Mouse (Mus musculus): ENCODE measurements around the gene Ehd2.

Ehd2 gene

DNA sequence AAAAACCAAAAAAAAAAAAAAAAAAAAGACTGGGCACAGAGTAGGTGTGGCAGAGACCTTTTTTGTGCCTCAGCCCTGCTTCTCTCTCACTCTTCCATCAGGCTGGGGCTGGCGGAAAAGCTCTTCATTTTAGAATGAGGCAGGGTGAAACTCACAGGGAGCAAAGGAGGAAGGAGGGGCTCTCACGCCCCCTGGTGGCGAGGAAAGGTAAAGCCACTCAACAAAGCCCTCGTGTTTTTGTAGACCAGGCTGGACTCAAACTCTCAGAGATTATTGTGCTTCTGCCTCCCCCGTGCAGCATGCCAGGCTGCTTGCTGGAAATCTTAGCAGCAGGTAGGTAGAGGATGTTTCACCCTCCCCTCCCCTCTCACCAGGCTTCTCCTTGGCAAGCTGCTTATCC, 7.3 kb upstream of the Ehd2 start:
- peak; percentile 61 to 78 for DNase-seq

DNA sequence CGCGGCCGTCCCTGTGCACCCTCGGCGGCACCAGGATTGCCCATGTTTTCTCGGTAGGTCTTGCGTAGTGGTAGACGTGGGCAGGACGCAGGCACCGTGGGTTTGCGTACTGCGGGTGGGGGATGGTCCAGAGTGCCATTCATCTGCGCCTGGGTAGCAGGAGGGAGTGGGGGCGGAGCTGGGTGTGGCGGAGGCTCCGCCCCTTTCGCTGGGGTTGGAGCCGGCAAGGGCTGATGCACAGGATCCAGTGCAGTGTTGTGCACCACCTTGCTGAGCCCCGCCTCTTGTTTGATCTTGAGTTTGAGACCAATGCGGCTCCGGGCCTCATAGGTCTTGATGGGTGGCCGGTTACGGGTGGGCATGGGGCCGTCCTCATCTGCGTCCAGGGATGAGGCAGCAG, 4.9 kb upstream of the Ehd2 start:
- DNase-seq, result no peak

- no peak for DNase-seq
Observed at GRCm38 (mm10) chr7:15969674-15970073, 2.3 kb upstream of the Ehd2 start.

- DNase-seq, result no peak
Observed at GRCm38 (mm10) chr7:15968322-15968721, 955 bp upstream of the Ehd2 start.

DNA sequence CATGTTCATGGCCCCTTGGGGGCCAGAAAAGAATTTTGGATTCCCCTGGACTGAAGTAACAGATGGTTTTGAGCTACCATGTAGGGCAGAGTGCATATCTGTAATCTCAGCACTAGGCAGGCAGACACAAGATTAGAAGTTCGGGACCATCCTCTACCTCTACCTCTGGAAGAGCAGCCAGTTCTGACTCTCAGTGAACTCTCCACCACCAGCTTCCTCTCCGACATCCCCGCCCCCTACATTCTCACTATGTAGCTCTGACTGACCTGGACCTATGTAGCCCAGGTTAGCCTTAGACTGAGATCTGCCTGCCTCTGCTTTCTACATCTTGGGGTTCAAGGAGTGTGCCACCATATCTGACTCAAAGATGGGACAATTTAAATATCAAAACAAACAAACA, 878 bp downstream of the Ehd2 start:
- DNase-seq, result no peak

DNA sequence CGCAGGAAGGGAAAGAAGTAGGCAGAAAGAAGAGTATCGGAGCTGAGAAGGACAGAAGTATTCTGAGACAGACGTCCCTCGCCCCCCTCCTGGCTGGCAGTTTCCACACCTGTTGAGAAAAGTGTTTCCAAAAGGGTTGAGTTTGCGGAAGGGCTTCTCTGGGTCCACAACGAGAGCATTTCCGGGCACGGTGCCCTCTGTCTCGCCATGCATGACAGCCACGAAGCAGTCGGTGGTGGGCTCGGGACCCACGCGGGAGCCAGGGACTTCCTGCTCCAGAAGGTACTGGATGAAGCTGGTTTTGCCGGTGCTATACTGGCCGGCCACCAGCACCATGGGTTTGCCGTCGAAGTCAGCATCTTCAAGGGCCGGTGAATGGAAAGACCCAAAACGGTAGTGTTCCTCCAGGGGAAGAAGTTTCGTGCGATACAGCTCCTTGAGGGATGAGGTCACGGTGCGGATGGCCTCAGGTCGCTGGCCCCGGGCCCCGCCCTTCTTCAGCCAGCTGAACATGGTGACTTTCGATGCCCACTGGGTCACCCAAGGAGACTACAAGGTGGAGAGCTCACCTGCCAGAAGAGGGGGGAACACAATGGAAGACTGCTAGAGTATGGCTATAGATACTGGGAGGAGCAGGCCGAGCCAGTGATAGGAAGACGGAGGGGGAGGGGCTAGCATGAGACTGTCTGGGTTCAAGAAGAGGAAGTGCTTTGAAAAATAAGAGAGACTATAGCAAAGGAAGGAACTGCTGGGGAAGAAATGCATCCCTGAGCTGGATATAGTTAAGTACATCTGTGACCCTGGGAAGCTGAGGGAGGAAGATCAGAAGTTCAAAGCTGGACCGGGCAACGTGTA, 3.3 kb downstream of the Ehd2 start:
- no peak for DNase-seq

DNA sequence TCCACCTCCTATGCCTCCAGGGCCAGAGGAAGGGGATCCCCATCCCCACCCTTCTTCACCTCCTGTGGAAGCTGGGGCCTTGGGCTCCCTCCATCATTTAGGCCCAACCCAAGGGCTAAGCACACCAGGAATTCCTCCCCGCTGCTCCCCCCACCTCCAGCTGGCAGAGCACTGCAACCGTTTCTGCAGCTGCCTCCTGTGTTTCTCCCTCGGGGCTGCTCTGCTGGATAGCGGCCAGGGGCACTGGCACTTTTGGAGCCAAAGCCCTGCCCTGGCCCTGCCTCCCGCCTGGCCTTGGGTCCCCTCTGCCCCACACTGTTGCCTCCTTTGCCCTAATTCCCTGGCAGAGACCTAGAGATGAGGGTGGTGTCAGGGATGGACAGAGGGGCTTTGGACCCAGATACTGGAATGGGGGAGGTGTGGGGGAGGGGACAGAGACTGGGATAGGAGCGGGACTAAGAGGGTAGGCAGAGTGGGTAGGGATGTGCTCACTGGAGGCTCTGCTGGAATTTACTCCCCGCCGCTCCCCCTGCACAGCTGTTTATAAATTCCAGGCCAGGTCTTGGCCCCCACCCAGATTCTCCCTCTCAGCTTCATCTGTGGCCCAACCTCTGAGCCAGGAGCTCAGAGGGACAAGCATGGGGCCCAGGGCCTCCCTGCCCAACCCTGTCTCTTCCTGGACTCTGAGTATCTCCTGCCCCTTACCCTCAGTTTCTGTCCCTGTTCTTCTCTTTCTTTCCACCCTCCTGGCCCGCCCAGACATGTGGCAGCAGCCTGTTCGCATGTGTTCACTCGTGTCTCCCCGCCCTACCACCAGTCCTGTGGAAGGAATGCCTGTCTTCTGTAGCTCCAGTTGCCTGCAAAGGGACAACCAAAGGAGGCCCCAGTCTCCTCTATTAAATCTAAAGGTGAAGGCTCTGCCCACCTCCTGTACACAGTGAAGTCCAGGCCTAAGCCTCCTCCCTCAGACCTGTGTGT, 4.8 kb downstream of the Ehd2 start:
- no peak for DNase-seq

GRCm38 (mm10) chr7:15961798-15962197, 5.6 kb downstream of the Ehd2 start:
- no peak for DNase-seq

GRCm38 (mm10) chr7:15961239-15961638, 6.1 kb downstream of the Ehd2 start:
- no peak for DNase-seq

DNA sequence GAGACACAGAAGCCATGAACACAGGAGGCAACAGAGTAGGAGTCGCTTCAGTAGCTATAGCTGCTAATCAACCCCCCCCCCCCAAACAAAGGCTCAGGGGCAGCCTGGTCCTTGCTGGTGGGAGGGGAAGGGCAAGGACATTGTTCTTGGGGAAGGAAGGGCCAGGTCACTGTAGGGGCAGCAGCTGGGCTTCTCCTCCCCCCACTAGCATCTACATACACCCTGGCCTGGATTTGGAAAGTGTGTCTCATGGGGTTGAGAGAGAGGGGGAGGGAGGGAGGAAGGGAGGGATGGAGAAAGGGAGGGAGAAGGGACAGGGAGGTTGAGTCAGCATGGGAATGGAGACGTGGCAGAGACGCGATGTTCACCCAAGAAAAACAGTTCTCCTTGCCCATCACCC, 6.7 kb downstream of the Ehd2 start:
- DNase-seq, result no peak

GRCm38 (mm10) chr7:15956143-15956542, 11.2 kb downstream of the Ehd2 start:
- DNase-seq, result no peak

DNA sequence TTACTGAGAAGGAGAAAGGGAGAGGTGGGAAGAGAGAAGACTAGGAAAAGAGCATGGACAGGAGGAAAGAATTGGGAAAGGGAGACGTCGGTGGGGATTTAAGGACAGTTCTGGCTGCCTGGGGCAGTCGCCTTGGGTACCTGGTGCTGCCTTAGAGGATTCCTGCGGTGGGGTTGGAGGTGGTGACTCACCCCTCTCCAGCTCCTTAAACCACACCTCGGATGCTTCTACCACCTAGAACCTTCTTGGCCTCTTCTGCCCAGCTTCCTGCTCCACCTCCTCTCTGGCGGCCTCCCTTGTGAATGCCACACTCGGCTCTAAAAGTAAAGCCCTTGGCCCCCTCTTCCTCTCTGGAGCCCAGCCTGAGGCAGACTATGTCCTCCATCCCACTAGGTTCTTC, 11.9 kb downstream of the Ehd2 start:
- DNase-seq, result no peak

- no peak for DNase-seq
Observed at GRCm38 (mm10) chr7:15954978-15955443, 12.4 kb downstream of the Ehd2 start.

- DNase-seq, result no peak
Observed at GRCm38 (mm10) chr7:15954436-15954835, 12.9 kb downstream of the Ehd2 start.

DNA sequence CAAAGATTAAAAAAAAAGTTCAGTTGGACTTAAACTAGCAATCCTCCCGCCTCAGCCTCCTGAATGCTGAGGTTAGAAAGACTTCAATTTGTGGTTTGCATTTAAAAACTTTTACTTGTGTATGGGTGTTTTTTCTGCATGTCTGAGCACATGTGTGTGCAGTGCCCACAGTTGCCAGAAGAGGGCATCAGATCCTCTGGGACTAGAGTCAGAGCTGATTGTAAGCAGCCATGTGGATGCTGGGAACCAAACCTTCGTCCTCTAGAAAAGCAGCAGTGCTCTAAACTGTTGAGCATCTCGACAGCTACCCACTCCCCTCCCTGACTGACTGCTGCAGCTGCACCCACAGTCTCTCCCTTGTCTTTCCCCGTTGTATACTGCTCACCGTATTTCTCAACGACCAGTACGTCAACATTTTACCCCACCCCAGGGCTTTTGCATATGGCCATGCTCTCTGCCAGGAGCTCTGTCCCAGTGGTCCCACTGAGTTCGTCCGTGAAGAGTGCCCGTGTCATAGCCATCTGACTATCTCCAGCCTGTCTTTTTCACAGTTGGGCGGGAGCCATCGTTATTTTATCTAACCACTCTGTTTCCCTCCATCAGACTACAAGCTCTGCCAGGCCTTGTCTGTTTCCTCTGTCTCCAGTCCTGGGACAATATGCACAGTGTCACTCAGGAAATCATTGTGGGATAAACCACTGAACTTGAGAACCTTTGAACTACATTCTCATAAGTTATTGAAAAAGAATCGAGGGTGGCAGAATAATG, 13.9 kb downstream of the Ehd2 start:
- no peak for DNase-seq

DNA sequence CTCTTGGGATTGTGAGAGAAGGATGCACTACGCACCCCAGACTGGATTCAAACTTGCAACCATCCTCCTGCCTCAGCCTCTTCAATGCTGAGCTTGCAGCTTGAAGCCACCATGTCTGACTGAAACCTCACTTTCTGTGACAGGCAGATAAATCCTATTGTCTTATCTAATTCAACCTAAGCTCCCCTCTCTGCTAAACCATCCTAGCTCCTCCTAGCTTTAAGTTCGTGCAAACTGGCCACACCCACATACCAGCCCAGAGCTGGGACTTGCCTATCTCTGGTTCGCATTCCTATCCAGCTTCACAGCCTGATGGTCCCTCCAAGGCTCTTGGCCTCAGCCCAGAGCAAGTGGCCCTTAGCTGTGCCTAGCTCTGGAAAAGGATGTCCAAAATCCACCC, 15.0 kb downstream of the Ehd2 start:
- no peak for DNase-seq

DNA sequence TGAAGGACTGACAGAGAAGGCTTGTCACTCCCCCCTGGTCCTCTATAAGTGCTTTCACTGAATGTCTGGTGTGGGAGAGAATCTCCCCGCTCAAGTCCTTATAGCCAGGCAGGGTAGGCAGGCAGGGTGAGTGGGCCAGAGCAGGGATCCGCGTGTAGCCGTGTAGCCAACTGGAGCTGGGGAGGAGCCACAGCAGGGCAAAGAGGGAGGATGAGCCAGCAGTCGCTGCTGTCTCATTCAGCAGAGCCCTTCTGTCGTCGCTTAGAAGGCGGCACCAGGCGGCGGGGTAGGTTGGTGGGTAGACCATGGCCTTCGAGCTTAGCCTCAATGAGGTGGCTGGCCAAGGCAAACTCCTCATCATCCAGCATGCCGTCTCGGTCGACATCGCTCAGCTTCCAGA, 17.4 kb downstream of the Ehd2 start:
- DNase-seq, result no peak

DNA sequence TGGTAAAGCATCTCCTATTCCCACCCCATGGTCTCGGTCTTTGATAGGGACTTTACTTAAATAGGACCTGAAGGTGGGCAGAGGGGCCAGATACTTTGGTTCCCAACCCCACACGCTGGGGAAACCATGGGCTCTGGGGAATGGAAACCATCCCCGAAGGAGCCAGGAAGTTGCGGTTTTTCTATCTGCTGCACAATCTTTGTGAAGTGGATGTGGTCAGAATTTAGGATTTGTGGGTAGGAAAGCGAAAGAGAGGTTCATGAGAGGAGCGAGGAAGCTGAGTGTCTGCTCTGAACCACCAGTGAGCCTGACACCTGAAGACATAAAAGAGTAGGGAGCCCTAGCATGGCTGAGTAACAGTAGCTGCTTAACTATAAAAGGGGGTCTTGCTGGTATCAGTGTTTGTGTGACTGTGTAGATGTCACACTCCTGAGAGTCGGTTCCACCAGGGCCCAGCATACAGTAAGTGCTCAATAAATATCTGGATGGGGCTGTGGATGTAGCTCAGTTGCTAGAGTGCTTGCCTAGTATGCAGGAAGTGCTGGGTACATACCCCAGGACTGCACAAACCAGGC, 18.1 kb downstream of the Ehd2 start:
- no peak for DNase-seq

GRCm38 (mm10) chr7:15948381-15948941, 18.9 kb downstream of the Ehd2 start:
- DNase-seq, result peak; percentile 84 to 90

DNA sequence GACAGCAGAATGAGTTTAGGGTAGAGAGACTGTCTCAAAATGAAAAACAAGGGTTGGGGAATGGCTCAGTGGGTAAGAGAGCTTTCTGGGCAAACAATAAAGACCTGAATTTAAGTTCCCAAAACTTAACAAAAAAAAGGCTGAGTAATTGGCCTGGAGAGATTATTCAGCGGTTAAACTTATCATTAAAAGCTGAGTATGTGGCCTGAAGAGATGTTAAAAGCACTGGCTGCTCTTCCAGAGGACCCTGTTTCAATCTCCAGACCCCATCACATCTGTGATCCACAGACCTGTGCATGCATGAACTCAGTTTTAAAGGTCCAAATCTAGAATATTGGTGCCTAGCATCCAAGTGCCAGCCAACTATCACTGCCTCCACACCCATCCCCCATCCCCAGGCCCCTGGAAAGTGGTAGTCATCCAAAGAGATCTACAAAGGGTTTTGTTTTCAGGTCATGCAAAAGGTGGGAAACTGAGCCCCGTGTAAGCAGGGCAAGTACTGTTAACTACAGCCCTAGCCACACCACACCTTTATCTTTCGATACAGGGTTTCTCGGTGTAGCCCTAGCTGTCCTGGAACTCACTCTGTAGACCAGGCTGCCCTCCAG, 19.6 kb downstream of the Ehd2 start:
- no peak for DNase-seq

GRCm38 (mm10) chr7:15945721-15946536, 21.4 kb downstream of the Ehd2 start, which contains the start of gene Nop53:
Nop53 (minus strand) TSS chr7:15946074.
- DNase-seq, result peak; percentile 93 to 96

All from cerebellum, adult 18-20 months (tissue).